Mouse (Mus musculus) kidney, postnatal 0 days (tissue): ENCODE results near the gene Tcerg1l. TPM values are rescaled to one million over a fixed set of nuclear protein-coding genes. Genes with fewer than 3 reads are reported as not detected.

Source experiments
- ATAC-seq: fragments of 200-750 bp; cut with Nextera tagmentation; replicated peaks from 2 replicates; pipeline ENCODE4 v1.8.0; 2017; ENCODE audit warnings: low read depth, moderate number of reproducible peaks, moderate TSS enrichment, moderate library complexity; ENCODE audit not compliant: low FRiP score
- DNase-seq: peaks from one replicate; pipeline ENCODE4 v3.0.0-alpha.2; 2016; ENCODE audit warnings: low spot score
- H3K27ac ChIP-seq: fragments of 300-500 bp; sonication (generic); 2 replicates; pipeline ENCODE4 v1.5.1; 2014; ENCODE audit warnings: mild to moderate bottlenecking
- H3K27me3 ChIP-seq: fragments of 300-500 bp; sonication (generic); 2 replicates; pipeline ENCODE4 v1.6.1; 2014; ENCODE audit warnings: low read length, mixed read lengths; ENCODE audit not compliant: insufficient read depth
- H3K36me3 ChIP-seq: fragments of 300-500 bp; sonication (generic); 2 replicates; pipeline ENCODE4 v1.6.1; 2014; ENCODE audit warnings: low read length, mixed read lengths; ENCODE audit not compliant: insufficient read depth
- H3K4me1 ChIP-seq: fragments of 300-500 bp; sonication (generic); replicated peaks from 2 replicates; pipeline ENCODE4 v1.6.1; 2014; ENCODE audit warnings: antibody characterized with exemption, low read length, mixed read lengths; ENCODE audit not compliant: insufficient read depth
- H3K4me2 ChIP-seq: fragments of 300-500 bp; sonication (generic); 2 replicates; pipeline ENCODE4 v1.6.1; 2014; ENCODE audit warnings: mild to moderate bottlenecking, low read length, moderate library complexity, mixed read lengths
- H3K4me3 ChIP-seq: fragments of 300-500 bp; sonication (generic); replicated peaks from 2 replicates; pipeline ENCODE4 v1.5.1; 2014; ENCODE audit warnings: low read depth, low read length
- H3K9ac ChIP-seq: fragments of 300-500 bp; sonication (generic); 2 replicates; pipeline ENCODE4 v1.6.1; 2014; ENCODE audit warnings: low read depth, low read length
- H3K9me3 ChIP-seq: fragments of 300-500 bp; sonication (generic); replicated peaks from 2 replicates; pipeline ENCODE4 v1.6.1; 2016; ENCODE audit warnings: low read length, inconsistent platforms, mixed read lengths
- CTCF ChIP-seq: IDR thresholded peaks from 2 replicates; pipeline ENCODE4 v1.5.1; 2016; ENCODE audit warnings: antibody characterized with exemption, low read depth, mild to moderate bottlenecking, moderate library complexity
- WGBS: fragments of 180-500 bp; shearing (Covaris S2); extraction: QIAGEN DNeasy Blood & Tissue Kit; methylation state at CpG from one replicate; pipeline ENCODE4 v1.1.7; 2014; 5-methylcytosine and 5-hydroxymethylcytosine counted together
- polyA plus RNA-seq: library from polyadenylated mRNA; unstranded; fragments of >200 nt; fragmentation: Nextera tagmentation; extraction: Ambion mirVana; gene quantifications from 2 replicates; pipeline ENCODE4 v1.2.1, GENCODE M21; 2015

Gene Tcerg1l
- polyA plus RNA-seq, 1 experiment from 2014 or later: 2.0 TPM

GRCm38 (mm10) chr7:138367570-138367969 is 30.0 kb downstream of the Tcerg1l start:
- DNase-seq: peak; percentile 39

DNA sequence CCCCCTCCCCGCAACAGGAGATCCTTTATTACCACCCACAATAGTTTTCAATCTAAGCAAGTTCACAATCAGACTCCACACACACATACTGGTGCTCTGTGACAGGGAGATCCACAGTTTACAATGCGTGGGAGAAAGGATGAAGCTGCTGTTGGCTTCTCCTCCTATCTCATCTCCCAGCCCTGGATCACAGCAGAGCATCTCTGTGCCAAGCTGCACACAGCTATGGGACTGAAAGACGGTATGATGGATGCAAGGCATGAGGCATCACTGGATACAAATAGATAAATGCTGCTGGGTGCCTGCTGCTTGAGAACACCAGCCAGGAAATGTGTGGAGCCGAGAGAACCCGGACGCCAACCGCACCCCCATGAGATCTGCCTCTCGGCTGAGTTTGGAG is 32.0 kb downstream of the Tcerg1l start:
- 59% methylated on average over 8 of the region's 8 CpGs for WGBS
- Histone ChIP-seq H3K9me3 (no peaks in the 10 kb centered on the region), H3K4me2 (no peak overlapping the region), H3K27me3 (no peaks in the 10 kb centered on the region), H3K36me3 (no peaks in the 10 kb centered on the region), H3K4me3 (no peak overlapping the region), H3K9ac (no peak overlapping the region), H3K4me1 (no peaks in the 10 kb centered on the region), H3K27ac (no peak overlapping the region)
- no peak for ATAC-seq
- no peak for DNase-seq
- TF ChIP-seq CTCF: no peak

More at GRCm38 (mm10) chr7:138367570-138367969, 30.0 kb downstream of the Tcerg1l start:
- H3K36me3 ChIP-seq: no peaks in the 10 kb centered on the region
- H3K9me3 ChIP-seq: no peaks in the 10 kb centered on the region
- H3K27ac ChIP-seq: no peak overlapping the region
- 57% methylated on average over 7 of the region's 7 CpGs for whole genome bisulfite sequencing
- no peaks in the 10 kb centered on the region for H3K27me3 ChIP-seq
- no peak for TF ChIP-seq CTCF
- no peak overlapping the region for H3K4me3 ChIP-seq
- ATAC-seq: no peak
- H3K4me1 ChIP-seq: no peaks in the 10 kb centered on the region
- no peak overlapping the region for H3K9ac ChIP-seq
- H3K4me2 ChIP-seq: no peak overlapping the region

DNA sequence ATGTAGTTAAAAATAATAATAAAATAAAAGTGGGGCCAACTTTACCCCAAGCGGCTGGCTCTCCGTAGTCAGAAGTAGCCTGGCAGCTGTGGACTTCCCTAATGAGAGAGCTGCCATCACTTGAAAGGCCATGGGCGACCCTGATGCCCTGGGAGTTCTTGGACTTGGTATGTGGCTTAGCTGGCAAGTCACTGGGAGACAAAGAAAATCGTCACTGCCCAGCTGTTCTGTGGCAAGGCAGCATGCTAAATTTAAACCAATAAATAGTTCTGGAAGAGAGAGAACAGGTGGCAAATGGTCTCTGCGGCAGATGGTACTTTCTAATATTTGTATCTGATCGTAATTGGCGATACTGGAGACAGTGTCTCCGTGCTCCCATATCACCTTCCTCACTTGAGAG is 40.1 kb downstream of the Tcerg1l start:
- 70% methylated on average over 8 of the region's 8 CpGs for WGBS
- H3K27me3 ChIP-seq: no peaks in the 10 kb centered on the region
- no peaks in the 10 kb centered on the region for H3K9me3 ChIP-seq
- peaks cover 5% of the 10 kb centered on the region; the same call in 1 of the 2 replicates for H3K4me1 ChIP-seq
- no peak for TF ChIP-seq CTCF
- no peak overlapping the region for H3K27ac ChIP-seq
- no peak for DNase-seq
- H3K36me3 ChIP-seq: no peaks in the 10 kb centered on the region
- no peak overlapping the region for H3K4me2 ChIP-seq
- no peak overlapping the region for H3K4me3 ChIP-seq
- H3K9ac ChIP-seq: no peak overlapping the region
- ATAC-seq: no peak

- no peaks in the 10 kb centered on the region for H3K9me3 ChIP-seq
Measured at GRCm38 (mm10) chr7:138356655-138357449, 40.7 kb downstream of the Tcerg1l start.

GRCm38 (mm10) chr7:138345451-138345850 is 52.1 kb downstream of the Tcerg1l start:
- Histone ChIP-seq H3K27ac (no peak overlapping the region), H3K36me3 (no peaks in the 10 kb centered on the region), H3K4me3 (no peak overlapping the region), H3K27me3 (no peaks in the 10 kb centered on the region), H3K9ac (no peak overlapping the region), H3K9me3 (no peaks in the 10 kb centered on the region), H3K4me2 (no peak overlapping the region), H3K4me1 (no peaks in the 10 kb centered on the region)
- DNase-seq: peak; percentile 72
- ATAC-seq: peak; percentile 66; the same call in 1 of the 2 replicates
- TF ChIP-seq CTCF: no peak
- WGBS: 52% methylated on average over 6 of the region's 6 CpGs

More at GRCm38 (mm10) chr7:138356655-138357449, 40.7 kb downstream of the Tcerg1l start:
- H3K4me2 ChIP-seq: no peak overlapping the region
- no peak overlapping the region for H3K9ac ChIP-seq
- no peak overlapping the region for H3K4me3 ChIP-seq
- peaks cover 5% of the 10 kb centered on the region; the same call in 1 of the 2 replicates for H3K4me1 ChIP-seq
- no peaks in the 10 kb centered on the region for H3K27me3 ChIP-seq
- no peak for TF ChIP-seq CTCF
- WGBS: 20% methylated on average over 2 of the region's 2 CpGs
- no peaks in the 10 kb centered on the region for H3K36me3 ChIP-seq
- DNase-seq (peak; percentile 39), ATAC-seq (no peak)
- no peak overlapping the region for H3K27ac ChIP-seq

DNA sequence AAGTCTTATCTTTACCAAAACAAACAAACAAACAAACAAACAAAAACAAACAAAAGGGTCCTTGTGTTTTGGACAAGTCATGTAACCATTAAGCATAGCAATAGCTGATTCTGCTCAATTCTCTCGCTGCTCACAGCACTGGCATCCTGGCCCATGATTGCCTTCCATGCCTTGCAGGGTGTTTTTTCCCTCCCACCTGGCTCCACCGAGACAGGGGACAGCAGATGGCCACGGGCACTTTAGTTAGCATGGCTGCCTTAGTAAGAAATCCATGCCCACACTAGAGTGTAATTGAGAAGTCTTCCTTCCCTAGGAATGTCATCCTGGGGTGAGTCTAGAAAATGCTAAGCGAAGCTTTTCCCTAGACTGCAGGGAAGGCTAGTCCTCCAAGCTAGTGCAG is 59.1 kb downstream of the Tcerg1l start:
- H3K4me1 ChIP-seq: no peaks in the 10 kb centered on the region
- no peaks in the 10 kb centered on the region for H3K36me3 ChIP-seq
- 49% methylated on average over 4 of the region's 4 CpGs for WGBS
- no peaks in the 10 kb centered on the region for H3K9me3 ChIP-seq
- H3K4me2 ChIP-seq: no peak overlapping the region
- no peak overlapping the region for H3K4me3 ChIP-seq
- ATAC-seq: no peak
- no peak for DNase-seq
- TF ChIP-seq CTCF: no peak
- no peak overlapping the region for H3K9ac ChIP-seq
- H3K27me3 ChIP-seq: no peaks in the 10 kb centered on the region
- H3K27ac ChIP-seq: no peak overlapping the region
